Mouse (Mus musculus) erythroblast, adult 5-6 weeks (primary cell): Measurements from ENCODE around the gene Sesn1. TPM values are rescaled to one million over a fixed set of nuclear protein-coding genes. Genes with fewer than 3 reads are reported as not detected.
A peak's percentile ranks its signal among the peaks of the same experiment; 100 is the strongest.
"Not testable (repeated sequence)": the region's sequence is repeated elsewhere in the genome, so short reads cannot be mapped to it uniquely, and the experiment has no call there.

Experiments used
- ATAC-seq: replicated peaks from 2 replicates; pipeline ENCODE4 v1.8.0; 2016; ENCODE audit warnings: moderate number of reproducible peaks, mild to moderate bottlenecking, moderate TSS enrichment, inconsistent platforms; ENCODE audit not compliant: poor library complexity, low FRiP score, severe bottlenecking
- total RNA-seq, 2 experiments: library from RNA; stranded (forward) in 1 of 2; stranded (reverse) in 1 of 2; fragments of 150-400 nt in 1 of 2; fragments of 200-764, 138-1000 nt in 1 of 2; gene quantifications; 2 replicates each; pipeline versions ENCODE4 v1.2.3 to v1.2.4; 2015 to 2017; ENCODE audit warnings: low replicate concordance in 2 of 2

Sesn1 gene
- total RNA-seq, 2 experiments from 2014 or later: 112 to 167 TPM

DNA sequence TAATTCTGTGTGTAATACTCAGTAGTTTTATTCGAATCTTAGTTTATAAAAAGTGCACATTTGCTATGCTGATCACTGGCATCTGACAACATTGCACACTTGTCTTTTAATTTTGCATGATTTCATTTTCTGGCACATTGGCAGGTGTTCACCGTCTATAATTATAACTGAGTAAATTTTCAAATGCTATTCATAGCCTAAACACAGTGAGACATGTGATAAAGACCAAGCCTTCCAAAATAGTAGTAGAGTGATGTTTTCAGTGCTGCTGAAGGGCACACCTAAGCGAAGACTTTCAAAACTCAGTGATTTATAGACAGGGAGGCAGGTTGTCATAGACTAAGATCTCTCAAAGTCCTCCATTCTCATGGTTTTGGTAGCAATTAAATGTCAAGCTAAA, 9.6 kb downstream of the Sesn1 start:
- no peak for ATAC-seq

DNA sequence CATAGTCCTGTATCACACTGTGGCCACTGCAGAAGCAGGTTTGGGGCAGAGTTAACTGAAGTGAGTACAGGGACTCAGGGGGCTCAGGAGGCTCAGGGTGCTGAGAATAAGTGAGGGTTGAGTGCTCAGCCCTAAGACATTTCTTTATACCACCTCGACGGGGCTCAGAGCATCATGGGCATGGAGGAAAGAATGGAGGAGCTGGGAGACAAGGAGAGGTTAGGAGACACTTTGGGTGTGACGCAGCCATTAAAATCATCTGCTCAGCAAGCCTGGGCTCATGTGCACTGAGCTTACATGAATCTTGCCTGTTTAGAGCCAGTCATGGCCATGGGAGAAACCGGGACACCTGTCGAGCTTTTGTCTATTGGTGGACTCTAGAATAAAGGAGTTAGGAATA, 10.7 kb downstream of the Sesn1 start:
- ATAC-seq: no peak

DNA sequence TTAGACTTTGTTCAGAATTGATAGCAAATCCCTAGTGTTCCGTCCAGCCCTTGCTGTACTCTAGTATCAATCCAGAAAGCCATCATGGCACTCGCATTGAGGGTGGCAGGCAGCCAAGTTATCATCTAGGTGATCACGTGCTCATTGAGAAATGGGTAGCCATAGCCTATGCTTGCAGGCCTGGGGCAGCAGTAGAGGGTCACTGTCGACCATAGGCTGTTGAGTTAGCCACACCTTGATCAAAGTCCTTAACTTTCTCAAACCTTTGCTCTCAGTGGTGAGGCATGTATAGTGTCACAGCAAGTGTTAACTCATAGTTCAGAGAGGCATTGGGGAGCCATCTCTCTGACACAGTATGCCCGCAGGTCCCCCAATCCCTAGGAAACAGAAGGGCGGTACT, 11.4 kb downstream of the Sesn1 start:
- ATAC-seq: no peak

DNA sequence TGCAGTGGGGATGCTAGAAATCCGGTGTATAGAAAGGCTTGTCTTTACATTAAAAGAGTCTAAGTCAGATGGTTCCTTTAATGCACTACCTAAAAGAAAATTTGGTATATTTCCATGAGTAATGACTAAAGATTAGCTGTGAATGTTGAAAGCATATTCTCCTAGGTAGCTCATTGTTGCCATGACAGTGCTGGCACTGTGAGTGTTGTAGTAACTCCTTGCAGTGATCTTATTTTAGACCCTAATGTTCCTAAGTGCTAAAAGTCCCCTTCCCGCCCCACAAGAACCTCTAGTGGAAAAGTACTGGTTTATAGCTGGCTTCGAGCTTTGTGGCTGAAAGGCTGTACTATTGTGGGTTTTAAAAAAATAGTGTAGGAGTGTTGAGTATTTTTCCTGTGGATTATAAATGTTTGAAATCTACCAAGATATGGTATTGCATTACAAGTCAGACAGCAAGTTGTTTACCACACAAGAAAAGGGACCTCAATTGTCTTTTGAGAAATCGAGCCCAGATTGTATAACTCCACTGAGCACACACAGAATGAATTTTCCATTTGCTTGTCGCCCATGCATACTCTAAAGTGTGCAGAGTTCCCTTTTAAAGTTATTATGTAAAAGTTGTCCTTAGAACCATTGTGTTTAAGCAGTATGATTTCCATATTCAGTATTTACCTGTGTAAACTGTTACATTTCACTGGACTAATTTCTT, 13.0 kb downstream of the Sesn1 start:
- ATAC-seq: no peak

DNA sequence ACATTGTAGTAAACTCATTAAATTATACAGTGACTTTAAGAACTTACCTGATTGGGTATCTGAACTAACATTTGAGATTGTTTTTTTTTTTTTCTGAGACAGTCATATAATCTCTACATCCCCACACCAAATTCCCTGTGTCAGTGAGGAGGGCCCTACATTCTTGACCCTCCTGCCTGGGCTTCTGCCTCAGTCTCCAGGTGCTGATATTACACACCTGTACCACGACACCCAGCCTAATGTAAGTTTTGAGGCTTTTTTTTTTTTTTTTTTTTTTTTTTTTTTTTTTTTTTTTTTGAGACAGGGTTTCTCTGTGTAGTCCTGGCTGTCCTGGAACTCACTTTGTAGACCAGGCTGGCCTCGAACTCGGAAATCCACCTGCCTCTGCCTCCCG, 13.5 kb downstream of the Sesn1 start:
- not testable (repeated sequence) for ATAC-seq

DNA sequence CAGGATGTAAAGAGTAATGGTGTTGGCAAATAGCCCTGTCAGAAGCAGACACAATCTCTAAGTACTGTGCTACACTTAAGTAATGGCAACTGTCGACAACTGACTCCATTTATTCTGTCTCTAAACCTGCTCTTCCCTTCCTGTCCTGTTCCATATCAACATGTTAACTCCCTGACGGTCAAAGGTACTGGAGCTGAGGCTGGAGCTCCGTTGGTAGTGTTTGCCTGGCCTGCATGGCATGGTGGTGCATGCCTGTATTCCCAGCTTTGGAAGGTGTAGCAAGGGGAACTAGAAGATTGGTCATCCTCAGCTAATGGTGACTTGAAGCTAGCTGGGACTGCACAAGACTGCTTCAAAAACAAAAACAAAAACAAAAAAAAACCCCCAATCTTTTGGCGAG, 14.2 kb downstream of the Sesn1 start:
- no peak for ATAC-seq

DNA sequence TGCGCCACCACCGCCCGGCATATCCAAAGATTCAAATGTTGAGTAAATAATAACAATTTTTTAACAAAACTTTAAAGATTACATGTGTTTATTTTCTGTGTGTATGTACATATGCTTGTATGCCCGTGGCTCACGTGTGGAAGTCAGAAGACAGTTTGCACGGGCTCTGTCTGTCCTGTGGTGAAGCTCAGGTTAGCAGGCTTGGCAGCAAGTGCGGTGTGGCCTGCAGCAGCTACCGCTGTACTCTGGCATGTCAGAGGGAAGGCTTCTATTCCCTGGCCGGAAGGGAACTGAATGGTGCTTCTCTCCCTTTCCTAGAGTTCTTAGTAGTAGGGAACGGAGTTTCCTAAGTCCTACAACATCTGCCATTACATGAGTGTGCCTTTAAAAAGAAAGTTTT, 15.3 kb downstream of the Sesn1 start:
- no peak for ATAC-seq

DNA sequence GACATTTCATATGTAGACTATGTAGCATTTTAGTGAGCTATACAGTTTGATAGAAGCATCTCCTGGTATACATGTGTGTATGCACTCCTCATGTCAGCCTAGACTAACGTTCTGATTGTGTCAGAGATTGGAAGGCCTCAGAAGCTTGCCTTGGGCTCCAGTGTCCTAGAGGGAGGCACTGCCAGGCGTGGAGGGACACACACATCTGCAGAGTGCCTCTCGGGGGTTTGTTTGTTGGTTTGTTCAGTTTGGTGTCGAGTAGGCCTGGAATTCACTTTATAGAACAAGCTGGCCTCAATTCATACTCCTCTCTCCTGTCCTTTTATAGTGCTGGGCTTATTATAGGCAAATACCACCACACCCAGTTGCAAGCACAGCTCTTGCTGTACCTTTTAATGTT, 16.3 kb downstream of the Sesn1 start:
- ATAC-seq: no peak

DNA sequence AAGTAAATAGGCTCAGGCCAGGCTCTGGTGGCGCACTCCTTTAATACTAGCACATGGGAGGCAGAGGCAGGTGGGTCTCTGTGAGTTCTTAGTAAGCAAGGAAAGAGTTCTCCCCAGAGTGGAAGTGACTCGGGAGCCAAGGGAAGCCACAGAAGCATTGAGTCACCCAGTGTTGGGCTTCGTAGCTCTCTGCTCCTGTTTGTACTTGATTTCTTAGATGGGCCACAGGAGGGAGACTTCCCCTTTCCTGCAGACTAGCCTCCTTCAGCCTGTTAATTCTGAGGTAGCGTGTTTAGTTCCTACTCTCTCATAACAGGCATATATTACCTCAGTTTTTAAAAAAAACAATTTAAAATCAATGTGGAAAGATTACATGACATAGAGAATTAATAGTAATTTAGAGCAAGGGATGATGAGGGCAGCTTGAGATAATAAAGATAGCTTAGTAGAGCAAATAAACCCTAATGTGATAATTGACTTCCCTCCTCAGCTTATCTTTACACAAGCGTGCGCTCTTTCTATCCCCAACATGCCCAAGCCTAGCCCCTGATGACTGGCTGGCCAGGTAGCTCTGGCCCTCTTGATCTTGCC, 16.9 kb downstream of the Sesn1 start:
- no peak for ATAC-seq

DNA sequence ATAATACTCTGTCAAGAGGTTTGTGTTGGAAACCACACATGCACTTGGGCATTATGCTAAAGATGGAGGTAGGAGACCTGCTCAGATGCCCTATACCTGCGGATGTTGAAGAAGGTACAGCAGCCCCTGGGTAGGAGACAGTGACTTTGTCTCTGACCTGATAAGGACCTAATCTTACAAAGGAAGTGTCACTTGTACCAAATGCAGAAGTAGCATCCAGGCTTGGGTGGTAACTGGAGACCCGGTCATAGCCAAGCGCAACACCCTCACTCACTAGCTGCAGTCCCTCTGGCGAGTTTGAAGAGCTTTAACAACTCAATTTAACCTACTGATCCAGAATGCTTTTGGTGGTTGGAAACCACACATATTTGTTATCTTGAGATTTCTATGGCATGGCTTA, 18.0 kb downstream of the Sesn1 start:
- no peak for ATAC-seq

DNA sequence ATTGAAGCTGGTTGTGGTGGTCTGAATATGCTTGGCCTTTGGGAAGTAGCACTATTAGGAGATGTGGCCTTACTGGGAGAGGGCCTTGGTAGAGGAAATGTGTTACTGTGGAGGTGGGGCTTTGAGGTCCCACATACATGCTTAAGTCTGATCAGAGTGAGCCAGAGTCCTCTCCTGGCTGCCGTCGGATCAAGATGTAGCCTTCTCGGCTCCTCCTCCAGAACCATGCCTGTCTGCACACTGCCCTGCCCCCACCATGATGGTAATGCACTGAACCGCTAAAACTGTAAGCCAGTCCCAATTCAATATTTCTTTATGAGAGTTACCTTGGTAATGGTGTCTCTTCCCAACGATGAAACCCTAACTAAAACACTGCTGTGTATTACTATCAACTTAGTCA, 19.5 kb downstream of the Sesn1 start:
- no peak for ATAC-seq

DNA sequence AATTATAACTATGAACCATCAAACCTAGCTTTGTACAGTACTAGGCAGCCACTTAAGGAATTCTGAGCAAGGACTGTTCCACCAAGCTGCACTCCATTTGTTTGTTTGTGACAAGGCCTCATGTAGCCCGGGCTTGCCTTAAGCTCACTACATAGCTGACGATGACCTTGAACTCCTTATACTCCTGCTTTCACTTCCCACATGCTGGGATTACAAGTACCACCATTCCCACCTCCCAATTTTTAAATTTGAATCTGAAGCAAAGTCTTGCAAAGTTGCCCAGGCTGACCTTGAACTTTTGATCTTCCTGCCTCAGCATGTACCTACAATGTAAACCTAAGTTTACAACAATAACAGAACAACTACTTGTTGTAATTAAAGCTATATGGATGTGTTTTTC, 20.2 kb downstream of the Sesn1 start:
- ATAC-seq: no peak

DNA sequence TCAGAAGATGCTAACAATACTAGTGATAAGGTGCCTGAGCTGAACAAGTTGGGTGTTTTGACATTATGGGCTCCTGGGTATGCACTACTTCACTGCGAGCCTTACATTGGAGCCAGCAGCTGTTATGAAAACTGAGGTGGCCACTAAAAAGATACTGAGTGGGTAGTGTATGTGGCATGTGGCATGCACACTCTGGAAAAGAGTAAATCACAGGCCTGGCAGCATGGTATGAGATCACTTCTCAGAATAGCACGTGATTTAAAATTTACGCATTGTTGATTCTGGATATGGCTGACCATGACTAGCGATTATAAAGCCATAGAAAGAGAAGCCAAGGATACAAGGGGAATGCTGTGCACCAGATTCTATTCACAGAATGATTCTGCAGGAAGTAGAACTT, 20.7 kb downstream of the Sesn1 start:
- ATAC-seq: no peak

DNA sequence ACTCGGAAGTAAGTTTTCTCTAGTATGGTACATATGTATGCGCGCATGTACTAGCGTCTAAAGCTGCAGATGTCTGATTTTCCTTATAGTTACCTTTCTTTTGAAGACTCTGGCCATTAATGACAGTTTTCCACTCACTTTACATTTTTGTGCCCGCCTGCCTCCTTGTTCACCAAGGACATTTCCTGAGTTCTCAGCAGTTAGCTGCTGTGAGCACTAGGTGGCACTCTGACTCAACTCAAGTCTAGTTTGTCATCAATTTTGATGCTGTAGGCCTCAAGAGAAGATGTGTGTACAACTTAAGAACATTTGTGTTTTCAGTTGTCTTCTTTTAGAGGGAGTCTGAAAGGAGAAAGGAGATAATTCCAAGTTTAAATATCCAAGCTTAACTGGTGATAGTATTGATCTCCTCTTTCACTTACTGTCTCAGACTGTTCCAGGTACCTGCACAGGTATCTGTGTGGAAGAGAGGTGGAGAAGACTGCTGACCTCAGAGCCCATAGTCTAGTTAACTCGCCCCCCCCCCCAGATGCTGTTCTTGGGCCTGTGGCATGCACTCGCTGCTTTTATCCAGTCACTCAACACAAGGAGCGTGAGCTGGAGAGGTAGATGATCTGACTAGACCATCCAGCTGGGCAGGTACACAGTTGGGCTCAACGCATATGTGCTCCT, 21.3 kb downstream of the Sesn1 start:
- peak; percentile 82 for ATAC-seq

DNA sequence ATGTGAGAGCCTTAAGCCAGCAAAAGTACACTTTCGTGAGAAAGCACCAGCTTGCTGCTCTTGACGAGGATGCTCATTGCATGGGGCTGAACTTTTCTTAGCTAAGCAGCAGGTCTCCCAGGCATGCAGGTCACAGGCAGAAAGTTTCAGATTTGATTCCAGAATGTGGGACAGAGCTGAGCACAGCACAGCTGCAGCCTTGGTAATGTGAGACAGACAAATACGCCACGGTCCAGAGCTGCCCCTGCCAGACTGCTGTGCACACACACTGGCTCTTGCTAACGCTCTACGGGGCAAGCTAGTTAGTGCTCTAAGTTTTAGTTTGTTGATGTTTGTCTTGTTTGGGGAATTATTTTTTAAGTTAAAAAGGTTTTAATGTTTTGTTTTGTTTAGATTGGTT, 22.5 kb downstream of the Sesn1 start:
- no peak for ATAC-seq

DNA sequence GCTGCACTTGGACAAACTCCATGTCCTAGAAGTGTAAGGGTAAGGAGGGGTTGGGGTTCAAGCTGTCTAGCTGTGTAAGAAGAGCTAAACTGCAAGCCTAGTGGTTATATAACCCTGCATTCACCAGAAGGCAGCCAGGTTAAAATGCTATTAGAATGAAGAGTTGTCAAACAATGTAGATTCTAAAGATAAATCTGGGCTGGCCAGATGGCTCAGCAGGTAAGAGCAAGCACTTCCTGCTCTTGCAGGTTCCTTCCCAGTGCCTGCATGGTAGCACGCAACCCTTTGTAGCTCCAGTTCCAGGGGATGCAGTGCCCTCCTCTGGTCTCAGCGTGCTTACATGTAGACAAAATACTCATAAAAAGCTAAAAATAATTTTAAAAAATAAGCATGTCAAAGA, 24.4 kb downstream of the Sesn1 start:
- ATAC-seq: no peak

DNA sequence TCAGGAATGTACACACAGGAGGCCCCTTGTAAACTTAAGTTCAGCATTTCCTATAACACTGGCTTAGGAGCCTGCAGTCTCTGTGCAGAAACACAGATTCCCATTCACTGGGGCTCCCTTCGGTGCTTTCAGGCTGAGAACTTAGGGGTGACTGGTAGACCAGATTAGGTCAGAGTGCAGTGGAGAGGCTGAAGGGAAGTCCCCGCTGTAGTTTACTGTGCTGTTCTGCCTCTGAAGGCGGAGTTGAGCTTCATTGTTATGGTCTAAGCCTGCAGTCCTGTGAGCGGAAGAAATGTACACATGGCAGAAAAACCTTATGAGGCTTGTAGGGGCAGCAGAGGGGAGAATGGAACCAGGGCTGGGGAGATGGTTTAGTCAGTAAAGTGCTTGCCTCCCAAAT, 29.2 kb downstream of the Sesn1 start:
- no peak for ATAC-seq

DNA sequence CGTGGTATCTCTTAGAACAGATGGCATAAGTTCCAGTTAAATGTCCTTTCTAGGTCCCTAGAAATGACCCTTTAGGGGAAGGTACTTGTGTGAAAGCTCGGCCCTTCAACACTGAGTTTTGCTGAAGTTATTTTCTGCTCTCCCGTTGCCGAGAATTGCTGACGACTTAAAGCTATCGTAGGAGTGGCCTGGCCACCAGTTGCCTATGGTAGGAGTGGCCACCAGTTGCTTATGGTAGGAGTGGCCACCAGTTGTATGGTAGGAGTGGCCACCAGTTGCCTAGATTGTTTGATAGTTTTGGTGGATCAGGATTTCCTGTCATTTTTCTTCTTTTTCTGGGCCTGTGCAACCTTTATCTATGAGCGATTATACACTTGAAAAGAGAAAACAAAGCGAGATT, 38.0 kb downstream of the Sesn1 start:
- ATAC-seq: no peak

DNA sequence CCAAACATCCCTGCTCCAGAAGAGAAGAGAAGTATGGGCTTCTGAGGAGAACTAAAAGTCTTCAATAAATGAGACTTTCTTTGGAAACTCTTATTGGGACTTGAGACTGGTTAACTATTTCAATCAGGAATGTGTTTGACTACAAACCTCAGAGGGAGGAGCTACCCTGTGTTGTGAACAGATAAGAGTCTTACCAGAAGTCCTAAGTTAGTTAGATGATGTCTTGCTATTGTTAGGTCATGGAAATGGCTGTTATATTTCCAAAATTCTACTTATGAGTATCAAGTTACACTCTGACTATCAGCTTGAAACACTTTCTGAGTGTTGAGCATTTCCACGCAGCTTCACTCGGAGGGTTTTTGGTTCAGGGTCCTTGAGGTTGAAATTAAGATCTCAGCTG, 39.0 kb downstream of the Sesn1 start:
- ATAC-seq: no peak

DNA sequence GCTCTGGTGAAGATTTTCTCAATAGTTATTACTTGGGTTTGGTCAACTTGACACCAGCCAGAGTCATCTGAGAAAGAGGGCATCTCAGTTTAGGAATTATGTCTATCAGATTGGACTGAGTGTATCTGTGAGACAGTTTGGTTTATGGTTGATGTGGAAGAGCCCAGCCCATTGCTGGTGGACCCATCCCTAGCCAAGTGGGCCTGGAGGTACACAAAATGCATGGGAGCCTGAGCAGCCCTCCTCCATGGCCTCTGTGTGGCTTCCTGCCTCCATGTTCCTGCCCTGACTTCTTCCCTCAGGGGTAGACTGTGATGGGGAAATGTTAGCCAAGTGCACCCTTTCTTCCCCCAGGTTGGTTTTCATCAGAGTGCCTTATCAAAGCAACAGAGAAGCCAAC, 50.1 kb downstream of the Sesn1 start:
- no peak for ATAC-seq

DNA sequence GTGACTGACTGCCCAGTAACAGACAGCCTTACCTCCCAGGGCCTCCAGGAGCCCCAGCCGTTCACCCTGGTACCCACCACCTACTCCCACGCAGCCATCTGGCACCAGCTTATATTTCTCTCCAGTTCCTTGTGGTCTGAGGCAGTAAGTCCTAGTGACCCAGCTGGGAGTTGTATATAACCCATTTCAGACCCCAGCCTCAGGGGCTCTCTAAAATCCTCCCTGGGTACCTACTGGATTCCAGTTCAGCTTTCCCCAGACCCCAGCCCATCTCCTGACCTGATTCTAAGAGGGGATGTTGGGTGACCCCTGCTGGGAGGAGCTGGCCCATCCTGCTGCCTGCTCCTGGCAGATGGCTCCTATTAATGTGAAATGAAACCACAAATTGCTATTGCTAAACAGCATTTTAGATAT, 50.5 kb downstream of the Sesn1 start:
- no peak; the same call in 1 of the 2 replicates for ATAC-seq
